Mouse (Mus musculus): ENCODE results near the gene Col6a4.

DNA sequence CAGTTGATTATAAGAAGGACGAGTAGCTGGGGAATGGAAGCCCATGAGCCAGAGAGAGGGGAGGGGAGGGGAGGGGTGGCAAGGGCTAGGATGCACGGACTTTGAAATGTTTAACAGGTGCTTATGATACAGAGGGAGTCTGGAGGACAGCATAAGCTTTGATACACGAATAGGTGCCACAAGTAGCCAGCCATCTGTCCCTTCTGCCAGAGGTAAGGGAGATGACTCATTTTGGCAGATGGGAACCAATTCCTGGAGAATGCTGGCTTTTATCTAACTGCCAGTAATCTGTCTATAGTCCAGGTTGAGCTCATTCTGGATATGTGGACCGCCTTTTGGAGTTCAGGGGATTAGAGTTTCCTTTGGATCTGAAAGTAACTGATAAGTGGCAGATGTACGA lies 20.3 kb downstream of the Col6a4 start:
- TF ChIP-seq CTCF (IDR thresholded peaks at IDR 0.05; ENCODE audit: low read depth, low read length) (no peak), EP300 (IDR thresholded peaks at IDR 0.05; ENCODE audit: insufficient read depth, low read depth, low read length) (no peak), POLR2A (IDR thresholded peaks at IDR 0.05; ENCODE audit: insufficient read depth, low read length) (no peak)

Measured in ES-Bruce4 (cell line).